Mouse (Mus musculus) kidney, postnatal 36 days (tissue): ENCODE results near the gene Snx29.

ENCODE experiments used
- DNase-seq, 2 experiments: peaks; one replicate each; pipeline ENCODE4 v3.0.0; 2021 to 2022; ENCODE audit warnings: mixed read lengths in 2 of 2

Snx29 gene

DNA sequence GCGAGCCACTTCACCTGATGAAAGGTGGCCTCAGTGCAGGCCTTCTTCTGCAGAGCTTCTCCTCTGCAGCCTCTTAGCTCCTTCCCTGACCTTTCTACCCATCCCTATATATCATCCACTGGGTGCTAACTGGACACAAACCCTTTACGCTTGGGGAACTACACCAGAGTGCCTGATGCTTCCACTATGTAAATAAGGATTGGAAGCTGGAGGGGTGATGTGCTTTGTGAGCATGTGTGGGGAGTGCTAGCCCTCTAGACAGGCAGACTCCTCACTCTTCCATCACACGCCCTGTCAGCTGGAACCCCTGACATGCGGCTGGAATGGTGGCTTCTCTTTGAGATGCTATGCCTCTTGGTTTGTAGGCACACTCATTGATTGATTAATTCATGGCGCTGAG lies 370.0 kb downstream of the Snx29 start:
- no peak for DNase-seq

DNA sequence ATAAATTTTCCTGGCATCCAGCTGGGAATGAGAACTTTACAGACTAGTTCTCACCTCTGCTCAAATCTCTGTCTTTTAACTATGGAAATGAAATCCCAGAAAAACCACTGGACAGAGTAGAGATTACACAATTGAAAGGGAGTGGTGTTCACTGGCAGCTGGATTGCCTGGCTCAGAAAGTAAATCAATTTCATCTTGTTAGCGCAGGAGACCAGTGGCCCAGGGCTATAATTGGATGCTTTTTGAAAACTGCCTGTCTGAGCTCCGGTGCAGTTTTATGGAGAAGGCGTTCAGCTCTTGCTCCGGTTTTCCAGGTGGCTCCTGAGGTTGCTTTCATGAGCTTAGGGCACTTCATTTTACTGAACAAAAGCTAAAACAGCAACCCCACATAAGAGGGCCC lies 371.7 kb downstream of the Snx29 start:
- DNase-seq: no peak

- DNase-seq: no peak
These were observed 374.1 kb downstream of the Snx29 start for GRCm38 (mm10) chr16:11696767-11697166.

DNA sequence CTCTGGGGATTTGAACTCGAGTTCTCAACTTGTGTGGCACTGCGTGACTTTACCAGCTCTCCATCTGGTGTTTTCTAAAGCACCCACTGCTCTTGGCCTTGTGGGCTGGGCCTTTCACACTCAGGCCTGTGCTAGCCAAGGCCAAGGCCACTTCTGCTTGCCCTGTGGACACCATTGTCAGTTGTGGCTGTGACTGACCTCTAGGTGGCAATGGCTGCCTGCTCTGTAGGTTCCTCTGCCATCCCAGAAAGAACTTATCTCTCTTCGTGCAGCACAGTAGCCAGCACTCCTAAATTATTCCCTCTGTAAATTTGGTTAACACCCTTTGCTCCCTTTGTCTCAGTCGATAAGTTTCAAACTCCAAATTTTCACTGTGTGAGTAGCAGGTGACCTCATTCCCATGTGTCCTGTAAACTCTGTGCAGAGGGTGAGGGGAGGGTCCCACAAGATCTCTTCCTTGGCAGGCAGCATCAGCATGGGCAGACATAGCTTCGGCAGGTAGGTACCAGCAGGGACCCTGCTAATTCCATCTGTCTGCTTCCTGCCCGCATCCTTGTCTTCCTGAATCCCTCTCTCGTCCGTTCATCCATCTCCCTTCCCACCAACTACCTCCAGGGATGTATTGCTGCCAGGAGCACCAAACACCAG lies 375.1 kb downstream of the Snx29 start:
- peak in 1 of 2 experiments; percentile 30 for DNase-seq

DNA sequence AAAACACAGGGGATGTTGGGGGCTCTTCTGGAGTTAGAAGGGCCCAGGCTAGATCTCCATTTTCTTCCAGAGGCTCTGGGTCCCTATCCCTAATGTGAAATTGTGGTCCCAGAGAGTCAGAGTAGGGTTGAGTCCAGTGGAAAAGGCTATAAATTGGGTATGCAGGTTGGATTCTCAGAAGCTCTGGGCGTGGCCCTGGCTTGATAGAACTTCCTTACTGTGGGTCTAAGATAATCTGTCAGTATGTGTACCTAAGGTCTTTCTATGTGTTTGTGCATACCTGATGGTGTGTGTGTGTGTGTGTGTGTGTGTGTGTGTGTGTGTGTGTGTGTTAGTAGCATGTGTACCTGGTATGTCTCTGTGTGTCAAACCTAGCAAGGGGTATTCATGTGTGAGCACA lies 378.9 kb downstream of the Snx29 start:
- DNase-seq: no peak

- DNase-seq: peak; percentile 38 to 40
These were observed 381.4 kb downstream of the Snx29 start for GRCm38 (mm10) chr16:11704096-11704495.

DNA sequence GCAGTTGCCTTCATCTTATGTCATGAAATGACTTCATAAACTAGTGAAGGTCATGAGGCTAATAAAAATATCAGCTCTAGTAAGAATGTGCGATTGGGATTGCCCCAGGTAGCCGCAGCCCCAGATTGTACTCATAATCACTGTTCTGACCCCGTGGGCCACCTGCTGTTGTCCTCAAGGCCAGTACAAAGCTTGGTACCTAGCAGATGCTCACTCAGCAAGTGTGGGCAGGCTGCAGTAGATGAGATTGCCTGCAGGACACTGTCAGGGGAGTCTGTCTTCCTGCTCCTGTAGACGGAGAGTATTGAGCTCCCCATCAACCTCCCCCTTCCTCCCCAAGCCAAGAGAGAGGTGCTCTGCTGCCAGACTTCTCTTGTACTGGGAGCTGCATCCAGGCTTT lies 382.7 kb downstream of the Snx29 start:
- DNase-seq: no peak

DNA sequence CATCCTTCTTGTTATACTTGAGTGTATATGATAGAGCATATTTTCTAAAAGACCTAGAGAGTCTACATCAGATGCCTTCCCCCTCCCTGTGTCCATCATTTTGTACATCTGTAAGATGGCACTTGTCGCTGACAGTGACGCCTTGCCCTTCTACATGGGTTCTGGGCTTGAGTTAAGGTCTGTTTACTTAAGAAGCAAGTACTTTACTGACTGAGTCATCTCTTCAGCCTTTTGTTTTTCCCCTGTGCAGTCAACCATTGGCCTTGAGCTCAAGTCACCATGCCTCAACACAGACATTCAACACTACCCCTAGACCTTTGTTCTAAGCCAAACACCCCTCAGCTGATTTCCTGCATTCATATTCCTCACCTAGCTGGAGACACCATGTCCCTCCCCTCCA lies 385.4 kb downstream of the Snx29 start:
- no peak for DNase-seq

- no peak for DNase-seq
These were observed 386.7 kb downstream of the Snx29 start for GRCm38 (mm10) chr16:11709382-11709781.

GRCm38 (mm10) chr16:11709999-11710667 lies 387.4 kb downstream of the Snx29 start:
- no peak for DNase-seq

- no peak for DNase-seq
These were observed 390.7 kb downstream of the Snx29 start for GRCm38 (mm10) chr16:11713265-11713865.

- DNase-seq: no peak
These were observed 394.2 kb downstream of the Snx29 start for GRCm38 (mm10) chr16:11716932-11717331.

- DNase-seq: no peak
These were observed 403.2 kb downstream of the Snx29 start for GRCm38 (mm10) chr16:11725901-11726300.

- no peak for DNase-seq
These were observed 404.6 kb downstream of the Snx29 start for GRCm38 (mm10) chr16:11727331-11727730.

DNA sequence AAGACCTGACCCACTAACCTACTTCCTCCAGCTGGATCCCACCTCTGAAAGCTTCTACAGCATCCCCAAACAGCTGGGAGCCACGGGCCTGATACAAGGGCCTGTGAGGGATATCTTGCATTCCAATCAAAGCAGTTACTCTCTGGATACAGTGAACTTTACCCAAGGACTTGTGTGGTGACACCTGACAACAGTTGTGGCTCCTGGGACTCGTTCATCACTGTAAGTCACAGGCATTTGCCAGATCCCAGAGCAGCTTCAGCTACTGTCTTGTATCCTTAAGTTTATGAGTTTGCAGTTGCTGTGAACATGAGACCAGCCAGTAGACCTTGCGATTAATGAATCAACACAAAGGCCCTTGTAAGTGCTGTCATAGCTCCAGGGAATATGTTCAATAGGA lies 405.4 kb downstream of the Snx29 start:
- no peak for DNase-seq

DNA sequence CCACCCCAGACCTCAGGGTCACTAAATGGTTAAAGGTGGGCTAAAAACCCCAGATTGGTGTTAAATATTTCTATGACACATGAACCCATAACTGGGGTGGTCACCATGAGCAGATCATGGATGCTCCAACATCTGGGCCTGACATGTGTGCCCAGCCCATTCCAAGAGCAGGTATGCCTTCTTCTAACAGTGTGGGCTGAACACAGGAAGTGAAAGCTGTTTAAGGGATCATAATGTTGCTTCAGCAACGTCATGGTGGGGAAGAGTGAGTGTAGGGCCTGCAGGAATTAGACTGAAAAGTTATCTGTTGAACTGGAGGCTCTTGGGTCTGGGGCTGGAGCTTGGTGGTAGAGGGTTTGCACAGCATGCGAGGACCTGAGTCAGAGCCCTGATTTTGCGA lies 405.9 kb downstream of the Snx29 start:
- no peak for DNase-seq

GRCm38 (mm10) chr16:11729111-11729510 lies 406.4 kb downstream of the Snx29 start:
- no peak for DNase-seq

GRCm38 (mm10) chr16:11729815-11730214 lies 407.1 kb downstream of the Snx29 start:
- no peak for DNase-seq

DNA sequence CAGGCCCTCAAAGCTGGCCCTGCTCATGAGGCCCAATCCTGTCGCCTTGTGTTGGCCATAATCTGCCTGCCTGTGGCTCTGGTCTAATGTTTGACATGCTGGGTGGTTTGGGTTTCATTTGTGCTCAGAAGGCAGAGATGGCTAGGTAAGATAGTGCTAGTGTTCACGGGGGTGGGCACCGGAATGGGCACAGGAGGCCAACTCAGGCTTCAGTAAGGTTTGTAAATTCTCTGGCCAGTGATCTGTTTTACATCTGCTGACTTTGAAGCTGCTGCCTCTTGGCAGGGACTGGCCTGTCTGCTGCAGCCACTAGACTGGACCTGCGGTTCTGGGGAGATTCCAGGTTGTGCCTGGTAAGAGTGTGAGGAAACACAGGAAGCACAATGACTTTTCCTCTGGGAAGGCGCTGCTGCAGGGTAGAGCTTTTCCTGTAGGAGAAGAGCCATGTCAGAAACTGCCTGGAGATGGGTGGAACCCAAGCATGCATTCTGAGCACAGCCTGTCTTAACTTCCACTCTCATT lies 408.4 kb downstream of the Snx29 start:
- DNase-seq: no peak

DNA sequence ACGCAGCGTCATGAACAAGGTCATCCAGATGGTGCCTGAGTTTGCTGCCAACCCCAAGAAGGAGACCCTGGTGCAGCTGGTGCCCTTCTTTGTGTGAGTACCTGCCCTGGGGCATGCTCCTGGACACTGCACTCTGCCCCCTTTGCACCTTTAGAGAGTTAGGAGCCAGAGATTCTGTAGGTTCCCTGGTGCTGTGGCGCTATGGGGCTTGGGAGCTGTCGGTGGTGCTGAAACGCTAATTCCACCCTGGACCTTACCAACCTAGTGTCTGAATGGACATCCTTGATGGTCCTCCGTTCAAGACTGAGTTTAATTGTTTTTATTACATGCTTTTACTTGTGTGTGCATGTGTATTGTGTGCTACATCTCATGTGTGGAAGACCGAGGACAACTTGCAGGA lies 415.6 kb downstream of the Snx29 start:
- peak; percentile 17 to 52 for DNase-seq

DNA sequence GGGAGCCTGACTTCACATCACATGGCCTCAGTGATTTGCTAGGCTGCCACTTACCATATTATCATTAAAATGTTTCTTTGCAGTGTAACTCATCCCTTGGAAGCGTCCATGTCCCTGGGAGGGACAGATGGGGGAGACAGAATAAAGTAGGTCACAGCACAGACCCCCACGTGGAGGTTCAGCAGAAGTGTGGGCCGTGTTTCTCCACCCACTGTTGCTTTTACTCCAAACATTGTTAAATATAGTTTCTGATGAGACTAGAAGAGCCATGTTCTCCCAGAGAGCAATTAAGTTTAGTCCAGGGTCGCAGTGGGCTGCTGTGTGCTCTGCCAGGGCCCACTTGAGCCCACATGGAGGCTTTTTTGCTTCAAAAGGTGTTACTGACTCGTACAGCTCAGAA lies 419.2 kb downstream of the Snx29 start:
- DNase-seq: no peak

DNA sequence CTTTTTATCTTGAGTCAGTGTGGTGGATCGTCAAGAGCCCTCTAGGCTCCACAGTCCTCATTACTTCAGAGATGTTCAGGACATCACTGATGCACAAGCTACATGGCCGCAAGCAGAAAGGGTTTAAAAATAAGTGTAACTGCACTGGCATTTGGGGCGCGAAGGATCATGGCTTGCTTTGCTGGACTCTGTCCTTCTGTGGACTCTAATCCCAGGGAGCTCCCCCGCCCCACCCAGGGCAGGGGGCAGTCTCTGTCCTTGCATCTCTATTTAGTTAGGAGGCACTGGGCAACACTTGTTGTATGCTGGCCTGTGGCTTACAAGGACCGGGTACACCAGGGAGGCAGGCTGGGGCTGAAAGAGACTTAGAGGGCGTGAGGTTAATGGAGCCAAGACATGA lies 419.6 kb downstream of the Snx29 start:
- peak; percentile 41 to 49 for DNase-seq

GRCm38 (mm10) chr16:11743013-11743412 lies 420.3 kb downstream of the Snx29 start:
- DNase-seq: no peak

GRCm38 (mm10) chr16:11743724-11744123 lies 421.0 kb downstream of the Snx29 start:
- no peak for DNase-seq
